Mouse (Mus musculus): ENCODE data around the gene Gmppa. TPM values are rescaled to one million over a fixed set of nuclear protein-coding genes. Genes with fewer than 3 reads are reported as not detected.

Gmppa gene
- polyA plus RNA-seq, 1 experiment from 2014 or later = 62.3 TPM

DNA sequence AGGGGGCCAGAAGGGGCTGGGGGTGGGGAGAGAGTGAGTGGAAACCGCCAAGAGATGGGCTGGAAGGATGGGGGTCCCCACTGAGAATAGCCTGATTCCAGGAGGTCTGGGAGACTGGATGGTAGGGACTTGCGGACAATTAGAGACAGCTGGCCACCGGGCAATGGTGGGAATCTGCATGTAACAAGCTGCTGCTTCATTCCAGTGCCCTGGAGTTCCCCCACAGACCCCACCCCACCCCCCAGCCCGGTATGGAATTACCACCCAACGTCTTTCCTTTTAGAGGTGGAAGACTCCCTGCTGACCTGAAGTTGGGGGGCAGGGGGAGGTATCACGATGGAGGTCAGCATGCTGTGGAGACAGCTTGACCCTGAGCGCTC, 12.3 kb downstream of the Gmppa start:
- Histone ChIP-seq H3K36me3 (no peaks in the 10 kb centered on the region), H3K4me2 (replicated peaks) (peak overlapping the region; percentile 17), H3K27me3 (peaks cover 39% of the 10 kb centered on the region), H3K9me3 (no peaks in the 10 kb centered on the region), H3K4me3 (no peak overlapping the region), H3K27ac (replicated peaks) (no peak overlapping the region), H3K9ac (replicated peaks) (no peak overlapping the region), H3K4me1 (peaks cover 79% of the 10 kb centered on the region)
- 3% methylated on average over 7 of the region's 7 CpGs for WGBS
- ATAC-seq (replicated peaks) = no peak

DNA sequence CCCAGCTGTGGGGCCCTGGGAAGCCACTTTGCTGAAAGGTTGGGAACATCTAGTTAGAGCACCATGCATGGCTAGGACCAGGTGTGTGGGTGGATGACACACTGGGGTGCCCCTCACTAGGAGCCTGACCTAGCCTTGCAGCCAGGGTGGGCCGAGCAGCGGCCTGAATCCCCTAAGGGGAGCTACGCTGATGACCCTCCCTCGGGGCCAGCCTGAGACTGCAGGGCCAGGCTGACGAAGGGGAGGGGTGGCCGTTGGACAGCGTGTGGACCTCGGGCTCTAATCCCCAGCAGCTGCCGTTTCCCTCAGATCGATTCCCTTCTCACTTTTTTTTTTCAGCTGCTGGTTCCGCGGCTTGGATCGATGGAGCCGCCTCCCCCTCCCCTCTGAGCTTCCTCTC, 13.2 kb downstream of the Gmppa start:
- Histone ChIP-seq H3K27ac (replicated peaks) (no peak overlapping the region), H3K4me3 (no peak overlapping the region)
- ATAC-seq (replicated peaks) = no peak

GRCm38 (mm10) chr1:75449377-75450135, 13.8 kb downstream of the Gmppa start:
- no peaks in the 10 kb centered on the region for H3K36me3 ChIP-seq
- WGBS = 3% methylated on average over 8 of the region's 8 CpGs
- no peak for ATAC-seq (replicated peaks)
- H3K9me3 ChIP-seq = no peaks in the 10 kb centered on the region
- H3K4me2 ChIP-seq (replicated peaks) = 0 out of 2 replicates have a peak overlapping the region, but pooled peaks have one; percentile 50
- no peak overlapping the region for H3K27ac ChIP-seq (replicated peaks)
- H3K4me1 ChIP-seq = peaks cover 63% of the 10 kb centered on the region
- peaks cover 43% of the 10 kb centered on the region for H3K27me3 ChIP-seq
- no peak overlapping the region; the same call in 1 of the 2 replicates for H3K9ac ChIP-seq (replicated peaks)
- H3K4me3 ChIP-seq = no peak overlapping the region

More for the DNA sequence above, 13.2 kb downstream of the Gmppa start:
- no peak overlapping the region; the same call in 1 of the 2 replicates for H3K9ac ChIP-seq (replicated peaks)
- peaks cover 43% of the 10 kb centered on the region for H3K27me3 ChIP-seq
- no peaks in the 10 kb centered on the region for H3K36me3 ChIP-seq
- 0 out of 2 replicates have a peak overlapping the region, but pooled peaks have one; percentile 5 for H3K4me2 ChIP-seq (replicated peaks)
- WGBS = 5% methylated on average over 14 of the region's 14 CpGs
- H3K4me1 ChIP-seq = peaks cover 70% of the 10 kb centered on the region
- H3K9me3 ChIP-seq = no peaks in the 10 kb centered on the region

- H3K4me1 ChIP-seq = peaks cover 54% of the 10 kb centered on the region
- ATAC-seq (replicated peaks) = 0 out of 2 replicates have a peak, but pooled peaks have one; percentile 4
- H3K27me3 ChIP-seq = peaks cover 43% of the 10 kb centered on the region
Observed at GRCm38 (mm10) chr1:75450314-75451005, 14.7 kb downstream of the Gmppa start, which contains the start of gene Asic4. TSS of gene Asic4 (plus strand) at chr1:75450436.

GRCm38 (mm10) chr1:75451900-75452299, 16.2 kb downstream of the Gmppa start:
- Histone ChIP-seq H3K4me2 (replicated peaks) (no peak overlapping the region), H3K9ac (replicated peaks) (no peak overlapping the region), H3K27me3 (peaks cover 39% of the 10 kb centered on the region), H3K4me3 (no peak overlapping the region), H3K9me3 (no peaks in the 10 kb centered on the region), H3K27ac (replicated peaks) (no peak overlapping the region), H3K4me1 (peaks cover 51% of the 10 kb centered on the region), H3K36me3 (no peaks in the 10 kb centered on the region)
- 57% methylated on average over 5 of the region's 5 CpGs for WGBS
- no peak for ATAC-seq (replicated peaks)

More at GRCm38 (mm10) chr1:75450314-75451005, 14.7 kb downstream of the Gmppa start, which contains the start of gene Asic4:
- Histone ChIP-seq H3K36me3 (no peaks in the 10 kb centered on the region), H3K9me3 (no peaks in the 10 kb centered on the region), H3K4me3 (peak within 1 kb of the TSS; percentile 29), H3K9ac (replicated peaks) (peak within 1 kb of the TSS; percentile 39), H3K27ac (replicated peaks) (no peak within 1 kb of the TSS), H3K4me2 (replicated peaks) (peak within 1 kb of the TSS; percentile 50)
- WGBS = 1% methylated on average over 35 of the region's 35 CpGs

DNA sequence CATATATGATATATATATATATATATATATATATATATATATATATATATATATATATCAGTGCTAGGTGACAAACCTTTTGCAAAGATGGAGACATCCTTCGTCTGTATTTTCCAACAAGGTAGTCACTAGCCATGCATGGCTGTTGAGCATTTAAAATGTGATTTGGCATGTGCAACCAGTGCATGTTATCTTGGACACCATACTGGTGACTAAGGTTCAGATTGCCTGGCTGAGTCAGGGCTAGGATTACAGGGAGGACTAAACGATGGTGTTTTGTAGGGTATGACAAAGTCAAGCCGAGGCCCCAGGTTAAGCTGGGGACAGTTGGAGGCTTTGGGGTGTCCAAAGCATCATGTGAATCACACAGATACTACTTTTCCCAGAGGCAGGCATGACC, 19.7 kb downstream of the Gmppa start:
- H3K9ac ChIP-seq (replicated peaks) = no peak overlapping the region
- no peak for ATAC-seq (replicated peaks)
- no peak overlapping the region for H3K27ac ChIP-seq (replicated peaks)
- no peak overlapping the region for H3K4me2 ChIP-seq (replicated peaks)
- H3K27me3 ChIP-seq = peaks cover 23% of the 10 kb centered on the region
- peaks cover 38% of the 10 kb centered on the region for H3K4me1 ChIP-seq
- no peaks in the 10 kb centered on the region for H3K9me3 ChIP-seq
- WGBS = 77% methylated on average over 3 of the region's 3 CpGs
- no peaks in the 10 kb centered on the region for H3K36me3 ChIP-seq
- H3K4me3 ChIP-seq = no peak overlapping the region

DNA sequence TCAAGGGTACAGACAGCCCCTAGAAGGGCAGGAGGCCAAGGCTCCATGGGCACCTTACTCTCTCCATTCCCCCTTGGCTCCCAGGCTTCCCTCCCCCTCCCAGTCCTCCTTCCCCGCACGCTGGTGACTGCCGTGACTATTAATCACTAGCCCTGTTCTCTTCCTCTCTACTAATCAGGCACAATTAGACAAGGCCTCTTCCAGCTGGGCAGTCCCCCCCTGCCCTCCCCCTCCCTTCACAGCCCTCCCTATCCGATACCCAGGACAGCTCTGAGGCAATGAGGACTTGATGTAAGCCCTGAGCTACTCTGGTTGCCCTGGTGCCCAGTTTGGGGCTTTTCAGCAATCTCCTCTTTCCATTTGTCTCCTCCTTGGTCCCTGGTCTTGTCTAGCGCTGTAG, 20.2 kb downstream of the Gmppa start:
- Histone ChIP-seq H3K27me3 (peaks cover 18% of the 10 kb centered on the region), H3K4me2 (replicated peaks) (no peak overlapping the region), H3K9me3 (no peaks in the 10 kb centered on the region), H3K36me3 (no peaks in the 10 kb centered on the region), H3K4me1 (peaks cover 33% of the 10 kb centered on the region), H3K9ac (replicated peaks) (no peak overlapping the region), H3K4me3 (no peak overlapping the region), H3K27ac (replicated peaks) (no peak overlapping the region)
- ATAC-seq (replicated peaks) = 0 out of 2 replicates have a peak, but pooled peaks have one; percentile 26
- WGBS = 7% methylated on average over 5 of the region's 5 CpGs

GRCm38 (mm10) chr1:75456746-75457564, 21.2 kb downstream of the Gmppa start:
- ATAC-seq (replicated peaks) = no peak
- H3K9ac ChIP-seq (replicated peaks) = no peak overlapping the region
- no peaks in the 10 kb centered on the region for H3K9me3 ChIP-seq
- H3K4me3 ChIP-seq = no peak overlapping the region
- peaks cover 12% of the 10 kb centered on the region; the same call in 1 of the 2 replicates for H3K27me3 ChIP-seq
- H3K4me1 ChIP-seq = peaks cover 33% of the 10 kb centered on the region
- H3K4me2 ChIP-seq (replicated peaks) = no peak overlapping the region
- WGBS = 5% methylated on average over 14 of the region's 14 CpGs
- H3K36me3 ChIP-seq = no peaks in the 10 kb centered on the region
- H3K27ac ChIP-seq (replicated peaks) = no peak overlapping the region

DNA sequence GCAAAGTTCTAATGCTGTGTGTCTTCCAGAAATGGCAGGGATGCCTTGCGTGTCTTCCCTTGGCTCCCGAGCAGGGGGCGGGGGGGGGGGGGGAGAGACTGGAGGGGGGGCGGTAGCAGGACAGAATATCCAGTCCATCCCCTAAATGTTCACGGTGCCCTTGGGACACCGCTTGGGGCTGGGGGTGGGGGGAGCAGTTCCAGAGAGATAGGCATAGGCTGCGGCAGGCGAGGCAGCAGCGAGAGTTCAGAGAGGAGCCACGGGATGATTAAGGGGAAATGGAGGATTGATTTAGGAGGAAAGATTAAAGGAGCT, 21.9 kb downstream of the Gmppa start:
- ATAC-seq (replicated peaks) = 0 out of 2 replicates have a peak, but pooled peaks have one; percentile 7
- H3K4me3 ChIP-seq = no peak overlapping the region
- peaks cover 33% of the 10 kb centered on the region for H3K4me1 ChIP-seq
- H3K36me3 ChIP-seq = no peaks in the 10 kb centered on the region
- H3K9ac ChIP-seq (replicated peaks) = no peak overlapping the region
- 13% methylated on average over 9 of the region's 10 CpGs for WGBS
- no peak overlapping the region for H3K27ac ChIP-seq (replicated peaks)
- H3K9me3 ChIP-seq = no peaks in the 10 kb centered on the region
- no peak overlapping the region for H3K4me2 ChIP-seq (replicated peaks)
- H3K27me3 ChIP-seq = peaks cover 9% of the 10 kb centered on the region; the same call in 1 of the 2 replicates

- H3K4me3 ChIP-seq = peak overlapping the region; percentile 28
- peak; percentile 57 for ATAC-seq (replicated peaks)
- no peak overlapping the region for H3K27ac ChIP-seq (replicated peaks)
- no peaks in the 10 kb centered on the region for H3K9me3 ChIP-seq
- peak overlapping the region; percentile 34 for H3K9ac ChIP-seq (replicated peaks)
- WGBS = 5% methylated on average over 42 of the region's 42 CpGs
- peaks cover 33% of the 10 kb centered on the region for H3K4me1 ChIP-seq
- peaks cover 9% of the 10 kb centered on the region; the same call in 1 of the 2 replicates for H3K27me3 ChIP-seq
- H3K36me3 ChIP-seq = no peaks in the 10 kb centered on the region
- peak overlapping the region; percentile 46 for H3K4me2 ChIP-seq (replicated peaks)
Observed at GRCm38 (mm10) chr1:75458025-75458788, 22.5 kb downstream of the Gmppa start.
